Mouse (Mus musculus) small intestine, adult 2 months (tissue): ENCODE data around the gene Ccnj.

Experiments used
- CTCF ChIP-seq: fragments of 200-500 bp; IDR thresholded peaks from 2 replicates; pipeline ENCODE4 v1.5.1; 2012; ENCODE audit warnings: low read depth, mild to moderate bottlenecking, control low read depth, inconsistent platforms, low read length, moderate library complexity, mixed read lengths; ENCODE audit not compliant: insufficient replicate concordance, insufficient read length; ENCODE audit errors: extremely low read depth
- POLR2A ChIP-seq: fragments of 200-500 bp; IDR thresholded peaks from 2 replicates; pipeline ENCODE4 v1.6.1; 2012; ENCODE audit warnings: low read depth, mild to moderate bottlenecking, control low read depth, inconsistent platforms, low read length, moderate library complexity

GRCm38 (mm10) chr19:40844731-40845130, 13.7 kb downstream of the Ccnj start:
- TF ChIP-seq CTCF = no peak
- no peak for TF ChIP-seq POLR2A
